Comparison of ENCODE assay signal across 8 mouse cellular contexts in the genomic region with DNA sequence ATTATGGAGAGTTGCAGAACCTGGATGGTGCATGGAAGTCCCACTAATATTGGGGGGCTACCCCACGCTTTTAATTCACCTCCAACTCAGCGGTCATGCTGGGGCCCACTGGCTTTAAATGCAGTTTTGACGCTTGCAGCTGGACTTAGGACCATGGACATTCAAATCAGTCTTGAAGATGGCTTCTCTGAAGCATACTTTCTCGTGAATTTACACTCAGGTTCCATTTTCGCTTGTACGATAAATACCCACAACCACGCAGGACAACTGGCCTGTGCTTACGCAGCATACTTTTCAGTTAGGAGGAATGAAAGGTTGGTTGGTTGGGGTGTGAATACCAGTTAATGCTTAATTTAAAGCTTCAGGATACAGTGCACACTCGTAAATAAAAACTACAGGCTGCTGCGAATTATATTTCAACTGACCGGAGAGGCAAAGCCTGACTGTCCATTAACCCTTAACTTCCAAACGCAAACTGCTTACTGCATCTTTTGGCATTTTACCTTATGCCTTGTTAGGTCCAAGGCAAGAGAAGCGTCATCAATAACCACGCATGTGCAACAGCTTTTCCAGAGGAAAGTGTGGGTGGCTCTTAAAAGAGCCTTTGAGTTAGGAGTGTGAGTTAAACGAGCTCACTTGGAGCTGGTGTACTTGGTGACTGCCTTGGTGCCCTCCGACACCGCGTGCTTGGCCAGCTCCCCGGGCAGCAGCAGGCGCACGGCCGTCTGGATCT. TPM values are rescaled to one million over a fixed set of nuclear protein-coding genes. Genes with fewer than 3 reads are reported as not detected.
DNase-seq lines count a peak whose midpoint lies in the region; ATAC-seq and TF ChIP-seq lines count a peak whose summit lies in the region.

No protein-coding gene starts in this region.

- ATAC-seq in intestine, postnatal 0 days, result no peak
- ATAC-seq in activated CD4-positive, CD25-positive, alpha-beta regulatory T cell, adult 4 months, result no peak

- no peak overlapping the region for H3ac ChIP-seq in myocyte (ENCODE audit: control insufficient read depth, insufficient read length)

- DNase-seq in lung, adult 2 months, result no peak
- DNase-seq in lung, postnatal 25 days (ENCODE audit: low spot score), result no peak
- peak; percentile 73 for DNase-seq in R1 (ENCODE audit: low read depth, low spot score)
- no peak for DNase-seq in lung, postnatal 4 days

- H3K36me3 ChIP-seq in intestine, postnatal 0 days (ENCODE audit: control insufficient read depth, insufficient read depth), result no peaks in the 10 kb centered on the region
- no peaks in the 10 kb centered on the region for H3K36me3 ChIP-seq in myocyte (ENCODE audit: control insufficient read depth, insufficient read depth)

- peak overlapping the region; percentile 9 for H3K4me3 ChIP-seq in lung, adult 2 months (replicated peaks; ENCODE audit: extremely low read depth, low read depth, low read length)
- peak overlapping the region; percentile 52 for H3K4me3 ChIP-seq in embryonic fibroblast, embryonic 13.5 days (ENCODE audit: insufficient read depth, low read length)
- H3K4me3 ChIP-seq in intestine, postnatal 0 days (ENCODE audit: low read depth, low read length), result peak overlapping the region; percentile 41
- peak overlapping the region; percentile 30 for H3K4me3 ChIP-seq in myocyte

- H3K4me1 ChIP-seq in lung, adult 2 months (ENCODE audit: control insufficient read depth, insufficient read depth, low read length), result peaks cover 19% of the 10 kb centered on the region
- H3K4me1 ChIP-seq in embryonic fibroblast, embryonic 13.5 days (ENCODE audit: control insufficient read depth, insufficient read depth, low read length), result peaks cover 13% of the 10 kb centered on the region; the same call in 1 of the 2 replicates
- H3K4me1 ChIP-seq in intestine, postnatal 0 days (replicated peaks; ENCODE audit: control insufficient read depth, insufficient read depth, low read length), result peaks cover 11% of the 10 kb centered on the region

- peak overlapping the region; percentile 82 for H3K27ac ChIP-seq in embryonic fibroblast, embryonic 13.5 days (ENCODE audit: insufficient read depth, low read length)
- peak overlapping the region; percentile 46; the same call in 1 of the 2 replicates for H3K27ac ChIP-seq in intestine, postnatal 0 days (ENCODE audit: low read depth, low read length)

- no peak for TF ChIP-seq CTCF in lung, adult 2 months (IDR thresholded peaks at IDR 0.05; ENCODE audit: insufficient read depth, low read length)
- TF ChIP-seq CTCF in embryonic fibroblast, embryonic 13.5 days (IDR thresholded peaks at IDR 0.05; ENCODE audit: borderline replicate concordance, insufficient read depth, low read length), result no peak
- no peak for TF ChIP-seq CTCF in intestine, postnatal 0 days (IDR thresholded peaks at IDR 0.05; ENCODE audit: low read depth)

- no peaks in the 10 kb centered on the region for H3K9me3 ChIP-seq in intestine, postnatal 0 days (ENCODE audit: control insufficient read depth)

- 0 out of 2 replicates have a peak overlapping the region, but pooled peaks have one; percentile 31 for H3K9ac ChIP-seq in intestine, postnatal 0 days (ENCODE audit: low read depth, low read length)

- H3K4me2 ChIP-seq in intestine, postnatal 0 days (replicated peaks; ENCODE audit: low read depth), result peak overlapping the region; percentile 77
- H3K4me2 ChIP-seq in myocyte (ENCODE audit: low read depth), result peak overlapping the region; percentile 89

- TF ChIP-seq POLR2A in lung, adult 2 months (IDR thresholded peaks at IDR 0.05; ENCODE audit: borderline replicate concordance, extremely low read depth, low read depth, low read length), result no peak
- peak; percentile 64 for TF ChIP-seq POLR2A in embryonic fibroblast, embryonic 13.5 days (IDR thresholded peaks at IDR 0.05; ENCODE audit: low read depth, low read length)
- TF ChIP-seq POLR2A in myocyte (IDR thresholded peaks at IDR 0.05; ENCODE audit: insufficient read length, low read depth), result peak; percentile 2

- WGBS in lung, adult 2 months, result under 1% methylated on average over 22 of the region's 22 CpGs
- WGBS in intestine, postnatal 0 days, result under 1% methylated on average over 21 of the region's 22 CpGs

- no peaks in the 10 kb centered on the region for H3K27me3 ChIP-seq in intestine, postnatal 0 days (replicated peaks; ENCODE audit: control insufficient read depth, insufficient read depth, low read length)
- H3K27me3 ChIP-seq in myocyte (ENCODE audit: control insufficient read depth, insufficient read depth, insufficient read length), result no peaks in the 10 kb centered on the region

- no peaks in the 10 kb centered on the region for H3K79me2 ChIP-seq in myocyte (ENCODE audit: control insufficient read depth, insufficient read depth)

TF ChIP-seq in myocyte, 11 proteins besides CTCF, POLR2A, EP300 and RAD21:
- no peak for TF ChIP-seq E2F4 (IDR thresholded peaks at IDR 0.05; ENCODE audit: insufficient read depth)
- no peak for TF ChIP-seq REST (IDR thresholded peaks at IDR 0.05; ENCODE audit: insufficient read depth, insufficient read length)
- no peak for TF ChIP-seq SRF (IDR thresholded peaks at IDR 0.05; ENCODE audit: control insufficient read depth, insufficient read length, low read depth)
- no peak for TF ChIP-seq MYOG (IDR thresholded peaks at IDR 0.05; ENCODE audit: control insufficient read depth in 1 of 3, insufficient read depth in 1 of 3, insufficient read length in 2 of 3, low read depth in 2 of 3)
- no peak for TF ChIP-seq USF1 (IDR thresholded peaks at IDR 0.05; ENCODE audit: low read depth)
- no peak for TF ChIP-seq TCF3 (IDR thresholded peaks at IDR 0.05; ENCODE audit: insufficient read length, low read depth)
- no peak for TF ChIP-seq MAX (IDR thresholded peaks at IDR 0.05; ENCODE audit: low read depth)
- TF ChIP-seq POLR2AphosphoS2 (IDR thresholded peaks at IDR 0.05; ENCODE audit: insufficient read length, low read depth), result no peak
- TF ChIP-seq MYOD1 (IDR thresholded peaks at IDR 0.05; ENCODE audit: control insufficient read depth in 1 of 3, insufficient read length in 2 of 3, low read depth in 2 of 3), result no peak

RNA-seq across cellular contexts. Expression of a gene that starts 0.6 kb away (rescaled TPM):
- 0.72 and 1.6 TPM in 2 replicates for polyA plus RNA-seq in lung, adult 2 months (2012; rRNA removed)
- 3.5 TPM in 1 of 2 replicates, not detected in the other for polyA plus RNA-seq in embryonic fibroblast, embryonic 13.5 days (2011; ENCODE audit: insufficient read length, low read depth, missing spikeins)
- 1.9 TPM in 1 of 2 replicates, not detected in the other for polyA plus RNA-seq in intestine, postnatal 0 days (2015; fragmentation: Nextera tagmentation; extraction: Ambion mirVana)
- polyA plus RNA-seq in myocyte (2012; fragmentation: generic; extraction: Trizol), result 2.7 TPM
- 1 to 10 TPM in 1 of 2 experiments, not detected in 1; 1.2 TPM for polyA plus RNA-seq in activated CD4-positive, CD25-positive, alpha-beta regulatory T cell, adult 4 months (2017; shearing (Covaris generic))

RNA-seq across cellular contexts. Expression of a gene that starts 0.9 kb away (rescaled TPM):
- polyA plus RNA-seq in lung, adult 2 months (2012; rRNA removed), result 5.8 and 6.7 TPM in 2 replicates
- 5.0 TPM in 1 of 2 replicates, not detected in the other for polyA plus RNA-seq in embryonic fibroblast, embryonic 13.5 days (2011; ENCODE audit: insufficient read length, low read depth, missing spikeins)
- polyA plus RNA-seq in intestine, postnatal 0 days (2015; fragmentation: Nextera tagmentation; extraction: Ambion mirVana), result 6.1 and 12.0 TPM in 2 replicates
- 6.4 TPM for polyA plus RNA-seq in myocyte (2012; fragmentation: generic; extraction: Trizol)
- 1 to 10 TPM in 1 of 2 experiments, not detected in 1; 5.1 TPM for polyA plus RNA-seq in activated CD4-positive, CD25-positive, alpha-beta regulatory T cell, adult 4 months (2017; shearing (Covaris generic))

RNA-seq across cellular contexts. Expression of a gene that starts 2.2 kb away (rescaled TPM):
- 8.2 and 8.6 TPM in 2 replicates for polyA plus RNA-seq in lung, adult 2 months (2012; rRNA removed)
- polyA plus RNA-seq in embryonic fibroblast, embryonic 13.5 days (2011; ENCODE audit: insufficient read length, low read depth, missing spikeins), result 3.4 TPM in 1 of 2 replicates, not detected in the other
- polyA plus RNA-seq in intestine, postnatal 0 days (2015; fragmentation: Nextera tagmentation; extraction: Ambion mirVana), result 2.4 and 2.9 TPM in 2 replicates
- 9.0 TPM for polyA plus RNA-seq in myocyte (2012; fragmentation: generic; extraction: Trizol)
- 1 to 10 TPM in 1 of 2 experiments, not detected in 1; 6.0 TPM for polyA plus RNA-seq in activated CD4-positive, CD25-positive, alpha-beta regulatory T cell, adult 4 months (2017; shearing (Covaris generic))

RNA-seq across cellular contexts. Expression of a gene that starts 6.5 kb away (rescaled TPM):
- polyA plus RNA-seq in lung, adult 2 months (2012; rRNA removed), result 0.70 TPM in 1 of 2 replicates, not detected in the other
- polyA plus RNA-seq in embryonic fibroblast, embryonic 13.5 days (2011; ENCODE audit: insufficient read length, low read depth, missing spikeins), result 5.5 and 9.1 TPM in 2 replicates
- polyA plus RNA-seq in intestine, postnatal 0 days (2015; fragmentation: Nextera tagmentation; extraction: Ambion mirVana), result 0.51 and 0.76 TPM in 2 replicates
- 1.3 TPM for polyA plus RNA-seq in myocyte (2012; fragmentation: generic; extraction: Trizol)
- 1 to 10 TPM; 2.4 to 2.8 TPM for polyA plus RNA-seq in activated CD4-positive, CD25-positive, alpha-beta regulatory T cell, adult 4 months (2017; shearing (Covaris generic))

RNA-seq across cellular contexts. Expression of a gene that starts 17.4 kb away (rescaled TPM):
- polyA plus RNA-seq in lung, adult 2 months (2012; rRNA removed), result not detected in 2 replicates
- polyA plus RNA-seq in embryonic fibroblast, embryonic 13.5 days (2011; ENCODE audit: insufficient read length, low read depth, missing spikeins), result not detected in 2 replicates
- polyA plus RNA-seq in intestine, postnatal 0 days (2015; fragmentation: Nextera tagmentation; extraction: Ambion mirVana), result not detected in 2 replicates
- polyA plus RNA-seq in myocyte (2012; fragmentation: generic; extraction: Trizol), result not detected
- not detected for polyA plus RNA-seq in activated CD4-positive, CD25-positive, alpha-beta regulatory T cell, adult 4 months (2017; shearing (Covaris generic))
